Mouse (Mus musculus): ENCODE data around the gene Lrrc61. TPM values are rescaled to one million over a fixed set of nuclear protein-coding genes. Genes with fewer than 3 reads are reported as not detected.

Gene Lrrc61
- polyA plus RNA-seq, 1 experiment from 2014 or later: 13.5 TPM

DNA sequence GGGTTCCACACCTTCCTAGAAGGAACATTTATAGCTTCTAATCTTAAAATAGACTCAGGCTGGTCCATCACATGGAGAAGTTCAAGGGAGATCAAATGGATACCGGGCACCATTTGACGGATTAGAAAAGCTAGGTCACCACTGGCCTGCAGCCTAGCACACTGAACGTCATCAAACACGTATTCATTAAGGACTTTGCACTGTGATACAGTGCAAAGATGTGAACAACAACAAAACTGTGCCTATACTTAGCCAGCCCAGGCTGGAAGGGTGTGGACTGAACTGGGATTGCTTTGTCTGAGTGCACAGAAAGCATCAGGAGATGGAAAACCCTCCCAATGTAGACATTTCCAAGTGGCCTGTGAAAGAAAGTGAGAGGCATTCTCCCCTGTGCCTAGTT lies 777 bp upstream of the Lrrc61 start:
- peak overlapping the region; percentile 97 for H3K27ac ChIP-seq
- no peaks in the 10 kb centered on the region for H3K9me3 ChIP-seq
- 90% methylated on average over 4 of the region's 4 CpGs for whole genome bisulfite sequencing
- ATAC-seq (ENCODE audit: insufficient number of reproducible peaks, insufficient read depth, low FRiP score, low TSS enrichment): no peak
- H3K9ac ChIP-seq: peak overlapping the region; percentile 66
- H3K4me1 ChIP-seq: peaks cover 11% of the 10 kb centered on the region
- peak overlapping the region; percentile 45 for H3K4me3 ChIP-seq
- no peaks in the 10 kb centered on the region for H3K36me3 ChIP-seq
- no peaks in the 10 kb centered on the region for H3K27me3 ChIP-seq
- H3K4me2 ChIP-seq (replicated peaks): peak overlapping the region; percentile 71

DNA sequence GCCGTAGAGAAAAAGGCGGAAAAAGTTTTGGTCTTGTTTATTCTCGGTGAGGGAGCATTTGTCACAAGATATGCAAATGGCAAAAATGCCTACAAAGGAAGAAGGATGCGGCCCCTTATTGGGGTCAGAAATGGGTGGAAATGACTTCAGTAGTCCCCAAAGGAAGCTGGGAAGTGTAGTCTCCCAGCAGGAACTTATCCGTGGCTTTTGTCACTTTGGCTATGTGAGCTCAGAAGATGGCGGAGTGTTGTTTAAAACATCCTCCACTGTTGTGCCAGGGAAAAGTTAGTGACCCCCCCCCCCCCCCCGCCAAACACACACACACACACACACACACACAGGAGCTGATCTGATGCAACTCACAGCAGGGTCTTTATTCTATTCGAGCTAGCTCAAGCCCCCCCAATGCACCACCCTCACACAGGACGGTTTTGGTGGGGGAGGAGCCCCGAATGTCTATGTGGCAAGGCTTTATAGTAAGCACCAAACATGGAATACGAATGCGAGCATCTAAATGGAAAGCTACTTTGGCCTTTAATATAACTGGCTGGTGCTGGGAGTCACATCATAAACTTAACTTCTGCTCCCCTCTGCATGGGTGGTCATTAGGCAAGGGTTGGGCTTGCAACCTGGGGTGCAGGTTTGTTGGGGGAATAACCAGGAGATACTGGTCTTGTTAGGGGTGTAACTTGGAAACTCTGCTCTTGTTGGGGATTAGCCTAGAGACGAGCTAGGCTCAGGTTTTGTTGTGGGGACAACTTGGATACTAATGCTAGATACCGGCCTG lies 701 bp downstream of the Lrrc61 start:
- Histone ChIP-seq H3K9ac (peak overlapping the region; percentile 66), H3K4me2 (replicated peaks) (peak overlapping the region; percentile 71), H3K36me3 (no peaks in the 10 kb centered on the region), H3K27ac (peak overlapping the region; percentile 97), H3K27me3 (no peaks in the 10 kb centered on the region), H3K9me3 (no peaks in the 10 kb centered on the region), H3K4me1 (peaks cover 11% of the 10 kb centered on the region), H3K4me3 (peak overlapping the region; percentile 45)
- WGBS: 29% methylated on average over 14 of the region's 14 CpGs
- peak; percentile 82 for ATAC-seq (ENCODE audit: insufficient number of reproducible peaks, insufficient read depth, low FRiP score, low TSS enrichment)

DNA sequence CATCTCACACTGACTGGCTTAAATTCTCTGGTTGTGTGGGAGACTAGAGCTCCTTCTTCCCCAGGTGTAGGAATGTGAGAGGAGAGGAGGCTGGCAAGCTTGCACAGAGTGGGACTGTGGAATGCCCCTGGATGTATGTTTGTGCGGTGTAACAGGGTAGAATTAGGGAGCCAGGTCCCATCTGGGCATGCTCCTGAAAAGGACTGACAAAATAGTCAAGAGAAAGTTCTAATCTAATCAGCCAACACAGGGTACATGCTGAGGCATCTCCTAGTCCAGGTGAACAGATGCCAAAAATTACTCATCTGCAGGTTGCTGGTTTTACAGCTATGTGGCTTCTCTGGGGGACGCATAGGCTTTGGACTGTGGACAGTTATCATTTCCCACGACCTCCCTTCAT lies 1.4 kb downstream of the Lrrc61 start:
- no peak overlapping the region for H3K27ac ChIP-seq
- 0 out of 2 replicates have a peak overlapping the region, but pooled peaks have one; percentile 7 for H3K9ac ChIP-seq
- H3K27me3 ChIP-seq: no peaks in the 10 kb centered on the region
- H3K4me1 ChIP-seq: peaks cover 11% of the 10 kb centered on the region
- no peaks in the 10 kb centered on the region for H3K36me3 ChIP-seq
- H3K4me2 ChIP-seq (replicated peaks): peak overlapping the region; percentile 71
- no peaks in the 10 kb centered on the region for H3K9me3 ChIP-seq
- WGBS: 90% methylated on average over 3 of the region's 3 CpGs
- no peak for ATAC-seq (ENCODE audit: insufficient number of reproducible peaks, insufficient read depth, low FRiP score, low TSS enrichment)
- peak overlapping the region; percentile 45; the same call in 1 of the 2 replicates for H3K4me3 ChIP-seq

DNA sequence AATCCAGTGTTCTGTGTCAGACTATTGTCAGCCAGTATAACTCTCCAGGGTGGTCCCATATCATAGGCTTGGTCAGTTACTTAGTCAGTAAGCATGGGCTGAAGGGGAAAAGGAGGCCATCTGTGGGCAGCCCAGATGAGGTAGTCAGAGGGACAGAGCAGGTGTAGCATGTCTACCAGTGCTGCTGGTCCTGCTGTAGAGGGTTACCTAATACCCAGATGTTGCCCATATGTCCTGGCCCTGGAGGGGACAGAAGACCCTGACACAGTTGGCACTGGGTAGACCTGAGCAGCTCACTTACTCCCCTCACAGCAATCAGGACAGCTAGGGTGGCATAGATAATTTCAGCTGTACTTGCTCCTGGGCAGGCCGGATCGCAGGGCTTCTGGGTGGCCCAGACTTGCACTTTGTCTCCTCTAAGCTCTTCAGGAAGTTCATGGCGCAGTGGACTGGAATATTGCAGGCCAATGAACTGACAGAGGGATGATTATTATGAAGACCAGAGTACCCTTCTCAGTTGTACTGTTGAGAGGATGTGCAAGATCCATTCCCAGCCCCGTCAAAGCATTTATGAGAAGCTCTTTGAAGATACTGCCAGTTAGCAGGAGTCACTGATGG lies 11.2 kb downstream of the Lrrc61 start:
- ATAC-seq (ENCODE audit: insufficient number of reproducible peaks, insufficient read depth, low FRiP score, low TSS enrichment): no peak
- Histone ChIP-seq H3K4me2 (replicated peaks) (no peak overlapping the region), H3K27ac (no peak overlapping the region)

DNA sequence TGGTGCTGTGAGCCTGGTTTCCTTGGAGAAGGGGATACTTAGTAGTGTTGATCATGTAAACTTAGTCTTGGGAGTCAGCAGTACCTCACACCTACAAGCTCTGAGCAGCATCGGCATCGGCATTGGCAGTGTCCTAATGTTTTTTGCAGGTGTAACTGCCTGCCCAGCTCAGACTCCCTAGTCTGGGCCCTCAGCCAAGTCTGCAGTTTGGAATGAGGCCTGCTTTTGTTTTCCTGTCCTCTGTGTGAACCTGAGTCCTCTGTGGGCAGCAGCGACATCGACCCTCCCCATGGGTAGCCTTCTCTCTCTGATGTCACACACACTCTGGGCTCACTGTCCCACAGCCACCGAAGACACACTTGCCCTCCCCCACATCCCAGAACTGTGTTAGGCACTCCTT lies 11.7 kb downstream of the Lrrc61 start:
- WGBS: 70% methylated on average over 5 of the region's 5 CpGs
- H3K36me3 ChIP-seq: peaks cover 10% of the 10 kb centered on the region
- H3K9me3 ChIP-seq: no peaks in the 10 kb centered on the region
- no peaks in the 10 kb centered on the region for H3K27me3 ChIP-seq
- 0 out of 2 replicates have a peak, but pooled peaks have one; percentile 55 for ATAC-seq (ENCODE audit: insufficient number of reproducible peaks, insufficient read depth, low FRiP score, low TSS enrichment)
- H3K4me1 ChIP-seq: peaks cover 12% of the 10 kb centered on the region; the same call in 1 of the 2 replicates
- peak overlapping the region; percentile 32; the same call in 1 of the 2 replicates for H3K27ac ChIP-seq
- no peak overlapping the region for H3K4me3 ChIP-seq
- H3K9ac ChIP-seq: no peak overlapping the region
- no peak overlapping the region for H3K4me2 ChIP-seq (replicated peaks)

More for the DNA sequence above, 11.2 kb downstream of the Lrrc61 start:
- no peak overlapping the region for H3K9ac ChIP-seq
- H3K4me3 ChIP-seq: no peak overlapping the region
- H3K9me3 ChIP-seq: no peaks in the 10 kb centered on the region
- no peaks in the 10 kb centered on the region for H3K27me3 ChIP-seq
- H3K36me3 ChIP-seq: peaks cover 10% of the 10 kb centered on the region
- H3K4me1 ChIP-seq: peaks cover 12% of the 10 kb centered on the region; the same call in 1 of the 2 replicates
- WGBS: 93% methylated on average over 4 of the region's 4 CpGs

DNA sequence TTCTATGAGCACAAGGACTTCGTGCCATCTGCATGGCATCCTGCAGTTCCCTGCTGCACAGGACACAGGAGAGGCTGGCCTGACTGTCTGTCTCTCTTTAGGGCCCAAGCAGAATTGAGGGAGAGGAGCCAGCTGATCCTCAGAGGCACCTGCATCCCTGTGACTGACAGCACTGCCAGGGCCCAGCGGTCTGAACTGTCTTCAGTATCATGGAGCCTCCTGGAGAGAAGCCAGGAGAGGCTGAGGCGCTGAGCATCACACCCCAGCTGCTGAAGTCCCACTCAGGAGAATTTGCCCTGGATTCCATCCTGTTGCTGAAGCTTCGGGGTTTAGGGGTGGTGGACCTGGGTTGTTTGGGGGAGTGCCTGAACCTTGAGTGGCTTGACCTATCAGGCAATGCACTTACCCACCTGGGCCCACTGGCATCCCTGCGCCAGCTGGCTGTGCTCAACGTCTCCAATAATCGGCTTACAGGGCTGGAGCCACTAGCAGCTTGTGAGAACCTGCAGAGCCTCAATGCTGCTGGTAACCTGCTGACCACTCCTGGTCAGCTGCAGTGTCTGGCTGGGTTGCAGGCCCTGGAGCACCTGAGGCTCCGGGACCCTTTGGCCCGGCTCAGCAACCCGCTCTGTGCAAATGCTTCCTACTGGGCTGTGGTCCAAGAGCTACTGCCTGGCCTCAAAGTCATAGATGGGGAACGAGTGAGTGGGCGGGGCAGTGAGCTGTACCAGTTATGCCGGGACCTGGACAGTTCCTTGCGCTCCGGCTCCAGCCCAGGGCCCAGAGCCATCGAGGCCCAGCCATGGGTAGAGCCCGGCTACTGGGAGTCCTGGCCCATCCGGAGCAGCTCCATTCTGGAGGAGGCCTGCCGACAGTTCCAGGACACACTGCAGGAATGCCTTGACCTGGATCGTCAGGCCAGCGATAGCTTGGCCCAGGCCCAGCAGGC lies 13.7 kb downstream of the Lrrc61 start:
- WGBS: 85% methylated on average over 21 of the region's 21 CpGs
- Histone ChIP-seq H3K4me2 (replicated peaks) (no peak overlapping the region), H3K9me3 (no peaks in the 10 kb centered on the region), H3K27ac (no peak overlapping the region), H3K36me3 (peaks cover 10% of the 10 kb centered on the region), H3K4me3 (no peak overlapping the region), H3K4me1 (peaks cover 22% of the 10 kb centered on the region), H3K27me3 (no peaks in the 10 kb centered on the region), H3K9ac (no peak overlapping the region)
- ATAC-seq (ENCODE audit: insufficient number of reproducible peaks, insufficient read depth, low FRiP score, low TSS enrichment): no peak

DNA sequence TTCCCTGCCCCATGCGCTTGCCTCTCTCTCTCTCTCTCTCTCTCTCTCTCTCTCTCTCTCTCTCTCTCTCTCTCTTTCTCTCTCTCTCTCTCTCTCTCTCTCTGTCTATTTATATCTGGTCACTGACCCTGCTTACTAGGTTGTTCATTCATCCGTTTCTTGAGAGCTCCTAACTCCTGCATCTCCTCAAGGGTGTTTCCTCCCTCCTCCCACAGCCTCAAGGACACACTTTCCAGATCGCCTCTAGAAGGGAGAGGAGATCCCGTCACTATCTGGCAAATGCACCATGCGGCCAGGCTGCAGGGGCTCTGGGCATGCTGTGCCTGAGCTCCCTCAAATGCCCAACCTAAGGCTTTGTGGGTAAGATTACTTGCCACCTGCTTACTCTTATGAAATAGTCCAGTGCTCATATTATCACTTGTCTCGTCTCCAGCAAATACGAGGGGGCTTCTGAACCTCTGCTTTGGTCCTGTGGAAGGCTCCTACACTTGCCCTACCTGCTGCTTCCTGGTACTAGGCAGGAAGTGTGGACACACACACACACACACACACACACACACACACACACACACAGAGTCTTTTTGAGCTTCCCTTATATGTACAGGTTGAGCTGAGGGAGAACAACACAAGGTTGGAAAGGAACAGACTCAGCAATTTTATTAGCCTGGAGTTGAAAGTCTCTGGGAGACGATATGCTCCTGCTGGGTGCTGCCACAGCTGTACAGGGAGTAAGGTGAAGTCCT lies 14.6 kb downstream of the Lrrc61 start:
- H3K27me3 ChIP-seq: no peaks in the 10 kb centered on the region
- H3K9me3 ChIP-seq: no peaks in the 10 kb centered on the region
- no peak for ATAC-seq (ENCODE audit: insufficient number of reproducible peaks, insufficient read depth, low FRiP score, low TSS enrichment)
- H3K4me3 ChIP-seq: no peak overlapping the region
- peaks cover 10% of the 10 kb centered on the region for H3K36me3 ChIP-seq
- peaks cover 22% of the 10 kb centered on the region for H3K4me1 ChIP-seq
- 84% methylated on average over 8 of the region's 8 CpGs for WGBS
- H3K27ac ChIP-seq: no peak overlapping the region
- no peak overlapping the region for H3K9ac ChIP-seq
- H3K4me2 ChIP-seq (replicated peaks): no peak overlapping the region

DNA sequence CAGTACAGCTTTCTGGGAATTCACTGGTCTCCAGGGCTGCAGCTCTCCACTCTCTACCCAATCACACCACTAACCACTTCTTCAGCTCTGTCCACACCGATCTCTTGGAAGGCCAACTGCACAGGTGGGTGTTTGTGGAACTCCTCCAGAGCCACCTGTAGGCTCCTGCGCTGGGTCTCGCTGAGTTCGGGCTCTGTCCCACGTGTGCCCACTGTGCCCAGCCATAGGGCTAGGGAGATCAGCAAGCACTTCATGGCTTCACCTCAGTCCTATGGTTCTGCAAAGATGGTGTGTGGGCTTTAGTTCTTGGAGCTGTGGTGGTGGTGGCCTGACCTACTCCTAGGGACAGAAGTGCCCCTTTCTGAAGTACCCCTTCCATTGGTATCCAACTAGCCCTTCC lies 17.4 kb downstream of the Lrrc61 start:
- ATAC-seq (ENCODE audit: insufficient number of reproducible peaks, insufficient read depth, low FRiP score, low TSS enrichment): no peak
- Histone ChIP-seq H3K27ac (no peak overlapping the region), H3K4me3 (no peak overlapping the region), H3K4me1 (peaks cover 10% of the 10 kb centered on the region), H3K27me3 (no peaks in the 10 kb centered on the region), H3K36me3 (peaks cover 4% of the 10 kb centered on the region; the same call in 1 of the 2 replicates), H3K9ac (no peak overlapping the region), H3K9me3 (no peaks in the 10 kb centered on the region), H3K4me2 (replicated peaks) (no peak overlapping the region)
- 91% methylated on average over 5 of the region's 5 CpGs for WGBS

DNA sequence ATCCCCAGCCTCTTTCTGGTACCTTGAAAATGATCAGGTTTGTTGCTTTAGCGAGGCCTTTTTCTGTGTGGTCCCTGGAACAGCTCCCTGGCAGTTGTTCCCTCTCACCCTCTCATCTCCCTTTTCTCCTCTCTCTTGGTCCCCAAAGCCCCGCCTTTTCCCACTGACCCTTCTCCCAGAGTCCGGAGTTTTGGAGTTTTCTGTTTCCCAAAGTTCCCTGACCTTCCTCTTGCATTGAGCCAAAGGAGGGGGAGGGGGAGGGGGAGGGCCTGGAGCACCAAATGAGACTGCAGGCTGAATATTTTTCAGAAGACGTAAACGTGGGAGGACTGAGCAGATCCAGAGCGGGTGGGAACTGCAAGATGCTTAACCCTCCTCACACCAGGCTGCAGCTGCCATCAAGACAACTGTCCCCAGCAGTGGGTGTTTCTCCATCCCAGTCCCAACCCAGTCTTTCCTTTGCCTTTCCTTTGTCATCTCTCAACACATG lies 18.0 kb downstream of the Lrrc61 start, which contains the start of gene Rarres2:
Rarres2 (minus strand) TSS at position 218 of the 490 bp plus-strand sequence.
- Histone ChIP-seq H3K9me3 (no peaks in the 10 kb centered on the region), H3K27ac (0 out of 2 replicates have a peak within 1 kb of the TSS, but pooled peaks have one; percentile 11), H3K9ac (no peak within 1 kb of the TSS), H3K4me1 (peaks cover 10% of the 10 kb centered on the region), H3K4me2 (replicated peaks) (no peak within 1 kb of the TSS), H3K27me3 (no peaks in the 10 kb centered on the region), H3K4me3 (no peak within 1 kb of the TSS), H3K36me3 (peaks cover 4% of the 10 kb centered on the region; the same call in 1 of the 2 replicates)
- 12% methylated on average over 6 of the region's 6 CpGs for WGBS
- 0 out of 2 replicates have a peak, but pooled peaks have one; percentile 36 for ATAC-seq (ENCODE audit: insufficient number of reproducible peaks, insufficient read depth, low FRiP score, low TSS enrichment)

DNA sequence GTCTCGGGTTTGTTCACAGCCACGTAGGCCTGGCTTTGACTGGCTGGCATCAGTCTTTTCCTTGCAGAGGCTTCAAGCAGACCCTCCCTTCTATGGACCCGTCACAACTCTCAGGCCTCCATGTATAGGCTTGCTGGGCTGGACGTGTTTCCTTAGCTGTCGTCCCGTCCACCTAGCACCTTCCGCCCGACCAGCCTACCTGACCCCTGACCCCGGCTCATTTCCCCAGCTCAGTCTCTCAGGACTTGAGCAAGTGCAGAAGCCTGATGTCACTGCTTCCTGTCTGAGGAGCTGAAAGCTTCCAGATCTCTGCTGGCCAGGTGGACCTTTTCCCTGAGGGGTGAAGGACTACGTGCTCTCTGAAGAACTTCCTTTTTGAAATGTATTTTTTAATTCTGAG lies 18.7 kb downstream of the Lrrc61 start:
- H3K27ac ChIP-seq: no peak overlapping the region
- H3K4me1 ChIP-seq: peaks cover 10% of the 10 kb centered on the region
- H3K4me2 ChIP-seq (replicated peaks): no peak overlapping the region
- H3K9me3 ChIP-seq: no peaks in the 10 kb centered on the region
- no peaks in the 10 kb centered on the region for H3K27me3 ChIP-seq
- H3K9ac ChIP-seq: no peak overlapping the region
- no peak overlapping the region for H3K4me3 ChIP-seq
- 39% methylated on average over 10 of the region's 10 CpGs for WGBS
- no peak for ATAC-seq (ENCODE audit: insufficient number of reproducible peaks, insufficient read depth, low FRiP score, low TSS enrichment)
- H3K36me3 ChIP-seq: peaks cover 3% of the 10 kb centered on the region; the same call in 1 of the 2 replicates

Measured in embryonic facial prominence, embryonic 12.5 days (tissue).